Mouse (Mus musculus) gastrocnemius, postnatal 25 days (tissue): ENCODE results near the gene Tunar. TPM values are rescaled to one million over a fixed set of nuclear protein-coding genes. Genes with fewer than 3 reads are reported as not detected.

ENCODE experiments used
- DNase-seq: peaks from one replicate; pipeline ENCODE4 v3.0.0; 2022
- long read RNA-seq, 2 experiments: library from polyadenylated mRNA; stranded (forward); transcript quantifications; one replicate each; pipeline ENCODE4 v2.0.0; 2021
- total RNA-seq, 2 experiments: library from RNA; stranded (reverse); gene quantifications; 1 replicate in 1 of 2; 2 replicates in 1 of 2; pipeline ENCODE4 v1.2.3; 2021

Tunar gene
- not detected for total RNA-seq
- long read RNA-seq, experiment 1: 0 reads
- long read RNA-seq, experiment 2: 0 reads

- no peak for DNase-seq
Measured at GRCm38 (mm10) chr12:105333570-105333969, at the start of gene Tunar. Gene Tunar (plus strand): TSS chr12:105333870.

GRCm38 (mm10) chr12:105312571-105313035 is 21.1 kb upstream of the Tunar start:
- no peak for DNase-seq

GRCm38 (mm10) chr12:105314328-105314727 is 19.3 kb upstream of the Tunar start:
- no peak for DNase-seq

- DNase-seq: no peak
Measured at GRCm38 (mm10) chr12:105322160-105322559, 11.5 kb upstream of the Tunar start.

- DNase-seq: no peak
Measured at GRCm38 (mm10) chr12:105327051-105327450, 6.6 kb upstream of the Tunar start.

GRCm38 (mm10) chr12:105328396-105328795 is 5.3 kb upstream of the Tunar start:
- no peak for DNase-seq

- no peak for DNase-seq
Measured at GRCm38 (mm10) chr12:105336094-105336420, 2.4 kb downstream of the Tunar start.

- no peak for DNase-seq
Measured at GRCm38 (mm10) chr12:105336421-105337289, 3.0 kb downstream of the Tunar start.

- no peak for DNase-seq
Measured at GRCm38 (mm10) chr12:105337290-105338005, 3.8 kb downstream of the Tunar start.

- no peak for DNase-seq
Measured at GRCm38 (mm10) chr12:105338256-105338977, 4.7 kb downstream of the Tunar start.

GRCm38 (mm10) chr12:105341523-105341922 is 7.9 kb downstream of the Tunar start:
- no peak for DNase-seq

GRCm38 (mm10) chr12:105344460-105344859 is 10.8 kb downstream of the Tunar start:
- no peak for DNase-seq

GRCm38 (mm10) chr12:105346861-105347260 is 13.2 kb downstream of the Tunar start:
- no peak for DNase-seq

- no peak for DNase-seq
Measured at GRCm38 (mm10) chr12:105347261-105347660, 13.6 kb downstream of the Tunar start.

- no peak for DNase-seq
Measured at GRCm38 (mm10) chr12:105354266-105354665, 20.6 kb downstream of the Tunar start.

GRCm38 (mm10) chr12:105354772-105355171 is 21.1 kb downstream of the Tunar start:
- DNase-seq: no peak

GRCm38 (mm10) chr12:105356781-105357180 is 23.1 kb downstream of the Tunar start:
- no peak for DNase-seq

GRCm38 (mm10) chr12:105363648-105364047 is 30.0 kb downstream of the Tunar start:
- DNase-seq: no peak

- DNase-seq: no peak
Measured at GRCm38 (mm10) chr12:105374564-105374963, 40.9 kb downstream of the Tunar start.

- no peak for DNase-seq
Measured at GRCm38 (mm10) chr12:105376976-105377375, 43.3 kb downstream of the Tunar start.

- no peak for DNase-seq
Measured at GRCm38 (mm10) chr12:105382733-105383132, 49.1 kb downstream of the Tunar start.

- no peak for DNase-seq
Measured at GRCm38 (mm10) chr12:105394671-105395070, 61.0 kb downstream of the Tunar start.

- DNase-seq: no peak
Measured at GRCm38 (mm10) chr12:105398172-105398571, 64.5 kb downstream of the Tunar start.
